Mouse (Mus musculus) thymus, postnatal 4 days (tissue): ENCODE measurements around the gene Bmpr1a.
"Not testable (repeated sequence)": the region's sequence is repeated elsewhere in the genome, so short reads cannot be mapped to it uniquely, and the experiment has no call there.

Experiments used
- DNase-seq: peaks from one replicate; pipeline ENCODE4 v3.0.0; 2021

Bmpr1a gene

DNA sequence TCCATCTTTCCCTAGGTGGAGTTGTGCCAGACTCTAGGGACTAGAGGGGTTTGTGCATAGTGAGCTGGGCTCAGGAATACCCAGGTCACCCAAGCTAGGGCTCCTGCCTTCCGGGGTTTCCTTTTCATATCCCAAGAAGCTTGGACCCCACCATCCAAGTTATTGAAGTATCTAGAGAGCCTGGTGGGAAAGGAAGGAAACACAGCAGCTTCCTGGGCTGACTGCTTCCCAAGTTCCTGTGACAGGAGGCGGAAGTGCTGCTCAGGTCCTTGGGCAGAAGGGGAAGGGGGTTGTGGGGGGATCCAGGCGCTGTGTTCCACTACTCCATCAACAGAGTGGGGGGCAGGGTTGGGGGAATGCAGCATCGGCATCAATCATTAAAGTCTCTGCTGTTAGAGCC is 126.0 kb downstream of the Bmpr1a start:
- no peak for DNase-seq

DNA sequence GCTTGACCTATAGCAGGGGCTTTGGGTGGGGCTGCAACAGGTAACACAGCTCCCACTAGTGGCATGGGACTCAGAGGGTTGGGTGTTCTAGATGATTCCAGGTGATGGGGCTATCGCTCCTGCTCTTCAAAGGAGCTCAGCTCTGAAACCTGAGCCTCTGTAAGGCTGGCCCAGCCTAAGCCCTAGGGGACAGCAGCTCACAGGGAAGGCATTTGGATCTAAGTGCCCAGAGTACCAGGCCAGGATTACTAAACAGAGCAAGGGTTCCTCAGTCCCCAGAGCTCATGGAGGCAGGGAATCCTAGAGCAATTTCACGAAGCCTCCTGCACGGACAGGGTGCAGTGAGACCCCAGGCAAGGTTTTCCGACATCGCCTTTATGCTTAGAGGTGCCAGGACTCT is 127.2 kb downstream of the Bmpr1a start:
- DNase-seq, result no peak

GRCm38 (mm10) chr14:34375415-34375904 is 127.7 kb downstream of the Bmpr1a start, which contains the start of gene Mmrn2:
Gene Mmrn2, plus strand, starts transcription at chr14:34375465.
- DNase-seq, result no peak

- DNase-seq, result no peak
These were observed 128.6 kb downstream of the Bmpr1a start, which contains the start of gene Sncg for GRCm38 (mm10) chr14:34374577-34374976. Gene Sncg, minus strand, starts transcription at chr14:34374789.

DNA sequence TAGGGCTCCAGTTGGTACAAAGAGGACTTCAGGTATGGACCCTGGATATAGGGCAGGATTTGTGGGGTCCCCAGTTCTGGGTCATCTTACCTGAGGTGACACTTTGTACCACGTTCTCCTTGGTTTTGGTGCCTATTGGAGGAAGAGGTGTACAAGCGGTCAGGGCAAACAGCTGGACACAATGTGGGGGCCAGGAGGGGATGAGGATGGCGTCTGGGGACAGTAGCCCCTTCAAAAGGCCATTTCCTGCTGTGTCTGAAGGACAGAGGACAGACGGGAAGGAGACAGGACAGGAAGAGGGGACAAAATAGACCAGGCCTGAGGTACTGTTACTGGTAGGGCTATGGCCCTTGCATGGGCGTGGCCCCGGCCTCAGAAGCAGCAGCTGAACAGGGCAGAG is 129.6 kb downstream of the Bmpr1a start:
- DNase-seq, result no peak

DNA sequence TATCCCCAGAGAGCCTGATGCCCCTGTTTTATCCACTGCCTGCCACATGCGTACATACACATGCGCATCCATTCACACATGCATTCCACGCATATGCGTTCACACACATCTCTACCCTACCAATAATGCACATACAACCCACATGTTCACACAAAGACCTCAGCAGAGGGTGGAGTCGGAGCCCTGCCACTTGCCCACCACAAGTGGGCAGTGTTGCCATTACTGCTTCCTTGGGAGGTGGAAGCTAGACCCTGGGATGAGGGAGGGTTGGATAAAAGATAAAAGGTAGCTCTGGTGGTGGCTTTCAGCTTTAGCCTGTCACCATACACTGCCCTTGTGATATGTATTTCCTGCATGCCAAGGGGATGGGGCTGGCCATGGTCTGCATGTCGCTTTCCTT is 130.5 kb downstream of the Bmpr1a start:
- peak; percentile 64 for DNase-seq

DNA sequence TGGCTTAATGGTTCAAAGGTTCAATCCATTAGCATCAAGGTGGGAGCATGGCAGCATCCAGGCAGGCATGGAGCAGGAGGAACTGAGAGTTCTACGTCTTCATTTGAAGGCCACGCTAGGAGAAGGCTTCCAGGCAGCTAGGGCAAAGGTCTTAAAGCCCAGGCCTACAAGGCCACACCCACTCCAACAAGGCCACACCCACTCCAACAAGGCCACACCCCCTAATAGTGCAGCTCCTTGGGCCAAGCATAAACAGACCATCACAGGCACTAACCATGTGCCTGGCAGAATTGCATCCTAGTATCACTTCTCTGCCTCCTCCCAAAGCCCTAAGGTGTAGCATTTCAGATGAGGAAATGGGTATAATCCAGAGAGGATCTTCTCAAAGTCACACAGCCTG is 131.4 kb downstream of the Bmpr1a start:
- no peak for DNase-seq

DNA sequence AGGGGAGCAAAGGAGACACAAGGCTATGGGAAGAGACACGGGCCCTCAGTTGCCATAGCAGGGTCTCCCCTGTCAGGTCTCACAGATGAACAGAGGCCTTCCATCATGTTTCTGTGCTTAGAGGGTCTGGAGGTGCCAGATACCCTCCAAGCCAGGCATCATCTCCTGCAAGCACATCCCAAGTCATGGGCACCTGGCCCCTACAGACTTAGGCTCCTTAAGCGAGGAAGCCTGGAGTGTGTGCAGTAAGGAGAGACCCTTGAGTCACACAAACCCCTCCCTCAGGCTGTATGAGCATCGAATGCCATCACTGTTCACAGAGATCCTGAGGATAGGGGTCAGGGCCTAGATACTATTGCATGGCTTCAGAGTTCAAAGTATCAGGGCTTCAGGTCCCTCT is 132.2 kb downstream of the Bmpr1a start:
- DNase-seq, result no peak

- no peak for DNase-seq
These were observed 132.9 kb downstream of the Bmpr1a start for GRCm38 (mm10) chr14:34370203-34370602.

GRCm38 (mm10) chr14:34365147-34365507 is 138.0 kb downstream of the Bmpr1a start:
- DNase-seq, result no peak

- not testable (repeated sequence) for DNase-seq
These were observed 138.6 kb downstream of the Bmpr1a start for GRCm38 (mm10) chr14:34364254-34365146.

DNA sequence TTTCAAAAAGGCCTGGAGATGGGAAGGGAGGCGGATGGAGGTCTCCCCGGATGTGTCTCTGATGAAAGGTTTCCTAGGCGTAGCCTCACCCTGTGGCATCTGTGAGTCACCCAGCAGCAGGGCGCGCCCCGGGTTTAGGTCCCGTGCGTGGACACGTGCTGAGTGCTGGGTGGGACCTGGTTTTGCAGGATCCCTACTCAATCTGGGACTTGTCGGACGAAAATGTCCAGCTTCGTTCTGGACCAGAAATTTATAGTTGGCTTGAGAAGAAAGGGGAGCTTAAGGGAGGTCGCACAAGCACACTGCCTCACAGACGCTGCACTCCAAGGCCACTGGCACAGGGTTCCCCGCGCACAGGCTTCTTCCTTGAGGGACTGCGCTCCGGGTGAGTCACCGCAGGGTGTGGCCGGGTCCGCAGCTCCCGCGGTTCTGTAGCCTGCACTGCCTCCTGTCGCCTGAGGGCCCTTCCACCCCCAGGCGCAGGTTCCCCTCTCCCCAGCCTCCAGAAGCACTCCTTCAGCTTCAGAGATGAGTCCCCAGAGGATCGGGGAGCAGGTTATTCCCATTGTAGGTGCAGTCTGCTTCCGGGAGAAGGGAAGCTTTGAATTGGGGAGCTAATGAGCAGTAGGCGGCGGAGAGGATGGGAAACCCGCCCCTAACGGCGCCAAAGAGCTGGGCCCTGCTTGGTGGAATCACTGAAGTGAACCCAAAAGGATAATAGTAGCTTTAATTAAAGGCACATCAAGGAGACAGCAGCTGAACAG is 139.5 kb downstream of the Bmpr1a start:
- peak; percentile 55 for DNase-seq

DNA sequence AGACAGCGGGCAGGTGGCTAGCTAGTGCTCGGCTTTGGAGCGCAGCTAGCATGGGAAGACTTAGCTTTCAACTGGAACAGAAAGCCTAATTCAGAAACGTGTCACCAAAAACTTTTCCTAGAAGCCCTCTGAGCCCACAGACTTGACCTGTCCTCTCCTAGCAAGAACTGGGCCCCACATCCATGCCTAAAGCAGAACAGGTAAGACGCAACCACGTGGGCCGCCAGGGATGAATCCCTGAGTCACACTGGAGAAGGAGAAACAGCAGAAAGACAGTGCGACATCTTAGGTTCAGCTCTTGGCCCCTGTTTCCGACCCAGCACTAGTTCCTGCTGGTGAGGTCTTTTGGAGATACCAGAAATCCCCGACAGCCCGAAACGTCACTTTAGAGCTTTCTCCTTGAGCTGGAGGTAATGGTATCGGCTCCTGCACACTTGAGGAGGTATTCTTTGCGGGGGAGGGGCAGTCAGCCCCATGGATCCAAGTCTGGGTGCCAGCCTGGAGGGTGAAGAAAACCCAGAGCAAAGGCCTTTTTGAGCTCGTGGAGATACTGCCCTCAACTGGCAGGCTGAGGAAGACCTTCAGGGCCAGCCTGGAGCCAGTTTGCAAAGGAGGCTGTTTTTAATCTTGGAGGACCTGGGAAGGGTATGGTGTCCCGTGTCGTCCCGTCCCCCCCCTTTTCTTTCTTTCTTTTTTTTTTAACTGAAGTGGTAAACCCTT is 140.3 kb downstream of the Bmpr1a start:
- DNase-seq, result peak; percentile 55

DNA sequence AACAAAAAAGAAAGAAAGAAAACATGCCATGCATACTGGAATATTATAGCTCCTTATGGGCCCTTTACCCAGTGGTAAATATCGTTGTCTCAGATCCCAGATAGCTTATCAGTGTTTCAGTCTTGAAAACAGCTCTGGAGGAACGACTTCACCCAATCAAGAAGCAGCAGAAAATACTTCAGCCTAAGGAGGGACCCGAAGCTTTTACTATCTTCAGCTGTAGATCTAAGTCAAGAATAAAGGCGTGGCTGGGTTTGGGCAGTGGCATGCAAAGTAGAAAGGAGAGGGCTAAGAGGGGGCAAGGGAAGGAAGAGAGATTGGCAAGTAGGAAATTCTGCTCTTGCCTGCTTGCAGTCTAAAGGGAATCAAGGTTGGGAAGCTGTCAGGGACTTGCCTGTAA is 141.0 kb downstream of the Bmpr1a start:
- no peak for DNase-seq
